Mouse (Mus musculus) yolk sac, embryonic 10.5 days (tissue): ENCODE measurements around the gene Fmnl2.

ENCODE experiments used
- DNase-seq: peaks from one replicate; pipeline ENCODE4 v3.0.0-alpha.2; 2017; ENCODE audit warnings: low spot score

Gene Fmnl2

DNA sequence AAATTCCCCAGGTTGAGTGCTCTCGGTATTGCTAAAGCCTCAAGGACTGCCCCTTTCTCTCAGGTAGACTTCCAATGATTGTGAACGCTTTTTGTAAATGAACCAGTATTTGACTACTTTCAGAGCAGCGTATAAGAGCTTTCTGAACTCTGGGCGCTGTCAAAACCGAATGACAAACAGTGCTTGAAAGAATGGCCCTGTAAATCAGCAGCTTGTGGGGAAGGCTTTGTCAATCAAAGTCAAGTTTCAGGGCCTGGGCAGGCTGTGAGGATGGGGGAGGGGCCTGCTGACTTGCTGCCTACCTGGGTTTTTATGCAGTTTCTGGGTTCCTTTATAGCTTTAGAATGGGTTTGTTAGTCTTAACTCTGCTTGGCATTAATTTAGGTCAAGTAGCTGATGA lies 56.1 kb downstream of the Fmnl2 start:
- DNase-seq: peak; percentile 38

DNA sequence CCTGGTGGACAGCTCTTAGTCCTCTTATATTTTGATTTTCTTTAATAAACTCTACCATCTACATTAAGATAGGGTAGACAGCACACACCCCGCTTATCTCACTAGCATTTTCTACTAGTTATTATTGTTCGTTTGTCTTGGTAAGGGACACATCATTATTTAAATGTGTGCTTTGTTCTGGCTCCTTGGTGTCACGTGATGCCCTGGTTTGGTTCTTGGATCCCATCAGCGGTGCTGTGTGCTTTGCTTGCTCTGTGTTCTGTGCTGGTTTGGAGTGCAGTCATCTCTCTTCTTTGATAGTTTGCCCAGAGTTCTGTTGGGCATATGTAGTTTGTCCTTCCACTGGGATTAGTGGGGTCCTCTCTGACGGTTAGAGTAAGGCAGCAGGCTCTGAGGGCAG lies 57.9 kb downstream of the Fmnl2 start:
- no peak for DNase-seq

DNA sequence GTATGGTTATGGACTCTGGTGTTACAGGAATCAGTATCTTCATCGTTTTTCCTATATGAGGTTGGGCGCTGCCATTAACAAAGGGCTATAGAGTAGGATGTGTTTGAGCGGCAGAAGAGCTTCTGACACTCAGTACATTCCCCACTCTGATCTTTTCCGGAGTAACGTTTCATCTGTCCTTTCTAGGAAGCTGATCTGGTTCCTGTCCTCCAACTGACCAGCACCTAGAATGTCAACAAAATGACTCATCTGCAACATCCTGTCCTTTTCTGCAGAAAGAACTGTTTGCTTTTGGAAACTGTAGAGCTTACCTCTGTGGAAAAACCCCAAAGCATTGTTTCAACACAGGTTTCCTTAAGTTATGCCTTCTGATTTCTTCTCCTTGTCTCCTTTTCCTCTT lies 60.4 kb downstream of the Fmnl2 start:
- peak; percentile 55 for DNase-seq

DNA sequence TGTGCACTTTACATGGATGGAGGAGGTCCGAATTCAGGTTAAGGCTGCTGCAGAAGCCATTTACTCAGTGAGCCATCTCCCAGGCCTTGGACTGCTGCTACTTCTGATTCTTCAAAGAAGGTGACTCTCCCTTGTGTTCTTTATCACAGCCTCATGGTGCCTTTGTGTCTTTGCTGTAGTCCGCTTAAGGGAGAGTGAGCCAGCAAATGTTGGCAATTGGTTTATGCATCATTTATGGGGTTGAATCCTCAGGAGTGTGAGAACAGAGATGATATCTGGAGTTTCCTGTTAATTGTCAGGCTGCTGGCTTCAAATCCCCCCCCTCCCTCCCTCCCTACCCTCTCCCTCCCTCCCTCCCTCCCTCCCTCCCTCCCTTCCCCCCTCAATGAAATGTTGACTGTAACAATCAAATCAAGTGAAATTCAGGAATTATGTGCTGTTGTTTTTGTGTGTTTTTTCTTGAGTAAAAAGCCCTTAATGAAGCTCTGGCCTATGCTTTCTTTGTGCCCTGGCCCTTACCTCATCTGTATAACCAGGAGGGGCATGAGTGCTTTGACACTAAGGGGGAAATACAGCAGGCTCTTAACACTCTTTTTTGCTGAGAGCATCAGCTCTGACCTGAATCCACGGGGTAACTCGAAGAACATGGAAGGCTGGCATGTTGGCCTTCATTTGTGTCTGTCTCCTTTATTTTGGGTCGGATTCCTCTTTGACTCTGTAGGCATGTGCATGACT lies 63.2 kb downstream of the Fmnl2 start:
- no peak for DNase-seq

DNA sequence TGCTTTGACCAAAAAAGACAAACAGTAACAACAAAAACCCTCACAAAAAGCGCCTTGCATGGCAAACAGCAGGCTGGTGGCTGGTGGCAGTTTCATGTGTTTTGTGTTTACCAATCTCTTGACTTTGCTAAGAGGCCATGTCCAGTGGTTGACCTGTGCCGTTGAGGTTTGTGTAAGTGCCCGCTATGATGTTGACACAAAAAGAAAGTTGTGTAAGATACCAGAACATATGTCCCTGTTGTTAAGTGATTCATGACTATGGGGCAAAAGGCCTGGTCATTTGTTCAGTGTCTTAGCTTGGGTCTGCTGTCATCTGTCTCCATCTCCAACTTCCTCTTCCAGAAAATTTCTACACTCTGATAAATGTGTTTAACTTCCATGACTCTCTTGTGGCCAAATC lies 67.4 kb downstream of the Fmnl2 start:
- DNase-seq: no peak

DNA sequence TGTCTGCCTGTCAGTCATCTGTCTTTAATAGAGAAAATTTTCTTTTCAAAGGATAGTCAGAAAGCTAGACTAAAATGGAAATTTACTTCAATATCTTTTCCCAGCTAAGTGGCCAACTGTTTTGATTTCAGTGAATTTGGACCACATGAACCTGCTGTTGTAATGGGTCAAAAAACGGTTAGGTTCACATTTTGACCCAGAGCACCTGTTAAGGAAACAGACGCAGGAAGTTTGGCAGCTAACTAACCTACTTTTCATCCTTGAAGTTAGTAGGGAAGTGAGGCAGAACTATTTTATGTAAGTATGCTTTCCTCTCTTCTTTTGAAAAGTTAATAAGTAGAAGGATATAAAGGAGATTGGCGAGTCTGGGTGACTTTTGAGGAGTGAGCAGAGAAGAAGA lies 69.7 kb downstream of the Fmnl2 start:
- DNase-seq: no peak

DNA sequence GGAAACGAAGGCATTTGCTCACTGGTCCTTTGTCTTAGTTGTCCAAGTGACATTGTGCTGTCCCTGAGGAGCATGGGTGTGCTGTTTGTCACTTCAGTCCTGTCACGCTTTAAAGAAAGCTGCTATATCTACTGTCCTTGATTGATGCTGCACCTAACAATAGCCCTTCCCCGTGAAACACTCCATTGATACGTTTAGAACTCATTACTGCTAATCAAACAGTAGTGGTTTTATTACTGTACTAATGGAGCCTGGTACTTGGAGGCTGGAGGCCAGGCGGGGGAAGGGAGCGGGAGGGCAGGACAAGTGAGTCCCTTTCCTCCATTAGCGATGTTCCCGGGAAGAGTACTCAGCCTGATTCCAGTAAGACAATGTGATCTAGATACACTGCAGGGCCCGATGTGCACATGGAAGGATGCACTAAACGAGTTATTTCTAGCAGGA lies 70.2 kb downstream of the Fmnl2 start:
- DNase-seq: no peak

DNA sequence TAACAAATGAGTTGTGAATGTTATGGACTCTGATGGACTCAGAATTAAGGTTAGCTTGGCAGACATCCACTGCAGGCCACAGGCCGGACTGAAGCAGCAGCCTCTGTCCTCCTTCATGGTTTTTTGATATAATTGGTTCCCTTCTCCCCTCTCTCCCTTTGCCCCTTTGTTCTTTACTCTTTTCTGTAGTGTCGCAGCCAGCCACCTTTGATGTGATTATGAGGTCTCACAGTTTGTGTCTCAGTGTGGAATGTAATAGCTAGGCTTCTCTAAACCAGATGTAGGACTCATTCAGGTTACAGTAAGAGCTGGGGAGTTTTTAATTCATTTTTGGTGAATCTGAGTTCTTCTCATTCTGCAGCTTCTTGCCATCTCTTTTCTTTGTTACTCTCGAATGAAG lies 70.7 kb downstream of the Fmnl2 start:
- no peak for DNase-seq

DNA sequence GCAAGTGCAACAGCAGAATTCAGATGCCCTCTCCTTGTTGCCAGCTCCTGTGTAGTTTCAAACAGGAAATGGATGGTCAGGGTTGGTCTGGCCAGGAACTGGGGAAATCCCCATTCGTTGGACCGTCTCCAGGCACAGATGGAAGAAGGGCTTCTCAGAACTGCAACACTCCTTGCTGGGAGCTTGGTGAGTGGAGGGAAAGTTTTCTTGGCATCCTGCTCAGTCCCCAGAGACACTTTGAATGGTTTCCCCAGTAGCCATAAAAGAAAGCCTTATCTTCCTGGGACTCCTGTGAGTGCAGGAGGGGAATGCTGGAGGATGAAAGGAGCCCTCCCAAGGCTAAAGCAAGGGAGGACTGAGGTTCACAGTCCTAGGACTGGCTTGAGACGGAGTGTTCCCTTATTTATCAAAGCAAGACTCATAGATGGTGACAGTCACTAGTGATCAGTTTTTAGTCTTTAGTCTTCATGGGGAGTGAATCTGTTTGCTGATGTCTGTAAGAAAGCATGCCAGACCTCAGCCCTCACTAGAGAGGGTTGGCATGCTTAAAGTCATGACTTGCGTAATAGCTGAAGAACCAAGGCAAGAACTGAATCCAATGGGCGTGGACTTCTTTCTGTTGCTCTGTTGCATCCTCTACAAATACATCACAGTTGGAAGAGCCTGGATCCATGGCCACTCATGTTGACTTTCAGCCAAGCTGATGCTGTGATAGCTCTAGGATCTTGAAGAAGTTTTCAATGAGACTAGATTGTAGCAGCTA lies 72.6 kb downstream of the Fmnl2 start:
- DNase-seq: no peak

DNA sequence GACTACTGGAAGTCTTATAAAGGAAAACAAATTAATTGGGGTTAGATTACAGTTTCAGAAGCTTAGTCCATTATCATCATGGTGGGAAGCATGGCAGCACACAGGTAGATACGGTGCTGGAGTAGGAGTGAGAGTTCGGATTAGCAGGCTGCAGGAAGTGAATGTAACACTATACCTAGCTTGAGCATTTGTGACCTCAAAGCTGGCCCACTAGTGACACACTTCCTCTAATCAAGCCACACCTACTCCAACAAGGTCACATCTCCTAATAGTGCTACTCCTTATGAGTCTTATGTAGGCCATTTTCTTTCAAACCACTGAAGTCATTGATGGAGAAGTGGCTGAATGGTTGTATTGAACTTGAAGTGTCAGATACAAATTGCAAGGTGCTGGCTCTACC lies 73.7 kb downstream of the Fmnl2 start:
- no peak for DNase-seq

DNA sequence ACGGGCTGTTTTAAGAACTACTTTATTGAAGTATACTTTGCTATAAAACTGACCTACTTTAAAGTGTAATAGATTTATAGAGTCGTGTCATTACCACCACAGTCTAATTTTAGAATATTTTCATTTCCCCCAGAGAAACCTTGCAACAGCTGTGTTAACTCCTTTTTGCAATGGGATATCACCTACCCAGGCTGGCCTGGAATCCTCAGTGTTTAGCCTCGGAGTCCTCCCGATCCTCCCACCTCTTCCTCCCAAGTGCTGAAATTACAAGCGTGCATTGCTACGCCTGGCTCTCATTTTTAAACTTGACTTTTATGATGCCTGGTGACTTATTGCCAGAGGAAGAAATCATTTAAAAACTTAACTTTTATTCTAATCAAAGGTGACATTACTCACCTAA lies 78.2 kb downstream of the Fmnl2 start:
- no peak for DNase-seq

DNA sequence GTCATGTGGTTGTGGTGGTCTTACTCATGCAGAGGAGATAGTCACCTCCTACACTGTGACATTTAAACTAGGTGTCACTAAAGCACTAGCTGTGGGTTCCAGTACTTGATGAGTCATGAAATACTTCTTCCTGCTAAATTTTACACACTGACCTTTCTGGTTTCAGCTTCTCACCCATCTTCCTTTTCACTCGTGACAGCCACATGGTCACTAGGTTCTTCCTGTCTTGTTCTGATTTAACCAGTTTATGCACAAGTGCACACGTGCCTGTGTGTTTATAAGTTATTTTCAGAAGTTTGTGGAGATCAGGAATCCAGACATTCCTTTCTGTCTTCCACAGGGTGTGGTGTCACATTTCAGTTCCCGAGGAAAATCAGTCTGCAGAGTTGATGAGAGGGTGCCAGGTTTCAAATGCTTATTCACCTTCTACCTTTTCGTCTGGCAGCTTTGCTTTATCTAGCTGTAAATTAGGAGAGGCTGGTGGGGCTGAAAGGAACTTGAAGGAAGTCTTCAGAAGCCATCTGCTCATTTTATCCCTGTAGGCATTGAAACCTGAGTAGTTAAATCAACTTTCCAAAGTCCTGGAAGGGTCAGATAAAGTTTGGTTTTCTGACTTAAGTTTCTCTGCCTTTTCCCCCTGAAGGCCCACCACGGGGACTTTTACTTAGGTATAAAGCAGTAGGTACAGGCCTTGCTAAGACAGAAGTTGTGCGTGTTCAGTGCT lies 80.9 kb downstream of the Fmnl2 start:
- DNase-seq: peak; percentile 39

DNA sequence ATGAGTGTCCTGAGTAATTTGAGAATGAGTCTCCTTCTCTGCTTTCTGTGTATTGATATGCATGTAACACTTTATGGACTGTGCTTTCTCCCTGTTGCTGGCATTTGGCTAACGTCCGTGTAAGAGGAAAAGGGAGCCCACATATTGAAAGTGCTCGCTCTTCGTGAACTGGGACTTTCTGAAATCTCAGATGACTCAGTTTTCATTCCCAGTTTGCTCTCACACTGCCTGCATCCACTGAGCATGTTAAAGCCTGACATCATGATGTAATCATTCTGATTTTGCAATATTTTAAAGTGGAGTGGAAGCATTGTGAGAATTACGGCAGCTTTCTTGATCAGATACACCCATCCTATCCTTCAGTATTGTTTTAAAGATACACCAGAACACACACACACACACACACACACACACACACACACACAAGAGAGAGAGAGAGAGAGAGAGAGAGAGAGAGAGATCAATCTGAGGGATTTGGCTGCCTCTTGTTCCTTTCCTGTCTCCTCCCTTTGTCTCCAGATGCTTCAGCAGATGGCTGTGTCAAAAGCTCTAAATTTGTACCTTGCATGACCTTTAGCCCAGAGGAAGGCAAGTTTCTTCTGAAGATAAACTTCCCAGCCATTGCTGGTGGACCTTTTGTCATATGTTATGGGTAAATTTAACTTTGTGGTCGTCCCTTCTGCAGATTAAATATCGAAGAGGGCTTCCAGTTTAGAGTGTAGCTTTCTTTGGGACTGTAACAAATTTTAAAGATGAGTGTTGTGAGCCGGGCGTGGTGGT lies 86.2 kb downstream of the Fmnl2 start:
- DNase-seq: peak; percentile 44

DNA sequence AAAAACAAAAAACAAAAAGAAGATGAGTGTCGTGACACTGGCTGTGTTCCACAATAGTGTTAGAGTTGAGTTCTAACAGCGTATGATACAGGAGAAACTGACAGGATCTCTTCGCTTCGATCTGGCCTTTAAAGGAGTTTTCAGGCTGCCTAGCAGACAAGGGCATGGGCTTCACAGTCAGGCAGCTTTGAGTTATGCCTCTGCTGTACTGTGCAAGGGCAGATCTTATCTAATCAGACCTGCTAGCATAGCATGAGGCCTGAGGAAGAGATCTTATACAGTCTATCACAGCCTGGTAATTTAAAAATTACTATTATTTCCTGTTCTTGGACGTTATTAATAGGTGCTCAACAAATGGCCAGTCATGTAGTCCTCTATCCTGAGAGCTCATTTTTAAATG lies 86.9 kb downstream of the Fmnl2 start:
- no peak for DNase-seq

DNA sequence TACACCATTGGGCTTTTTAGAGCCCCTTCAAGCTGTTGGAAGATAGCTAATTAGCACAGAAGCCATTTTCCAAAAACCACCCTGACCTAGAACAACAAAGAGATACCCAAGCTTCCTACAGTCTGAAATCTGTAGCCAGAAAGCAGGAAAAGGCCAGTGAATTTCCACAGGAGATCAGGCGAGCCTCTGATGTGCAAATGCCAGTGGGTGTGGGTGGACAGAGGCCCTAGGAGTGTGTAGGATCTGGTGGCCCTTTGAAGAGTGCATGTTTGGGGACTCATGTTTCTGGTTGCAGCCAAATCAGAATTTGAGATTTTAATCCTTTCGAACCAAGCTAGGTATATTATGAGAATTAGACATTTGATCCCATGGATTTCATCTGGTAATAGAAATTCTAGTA lies 88.4 kb downstream of the Fmnl2 start:
- DNase-seq: no peak

DNA sequence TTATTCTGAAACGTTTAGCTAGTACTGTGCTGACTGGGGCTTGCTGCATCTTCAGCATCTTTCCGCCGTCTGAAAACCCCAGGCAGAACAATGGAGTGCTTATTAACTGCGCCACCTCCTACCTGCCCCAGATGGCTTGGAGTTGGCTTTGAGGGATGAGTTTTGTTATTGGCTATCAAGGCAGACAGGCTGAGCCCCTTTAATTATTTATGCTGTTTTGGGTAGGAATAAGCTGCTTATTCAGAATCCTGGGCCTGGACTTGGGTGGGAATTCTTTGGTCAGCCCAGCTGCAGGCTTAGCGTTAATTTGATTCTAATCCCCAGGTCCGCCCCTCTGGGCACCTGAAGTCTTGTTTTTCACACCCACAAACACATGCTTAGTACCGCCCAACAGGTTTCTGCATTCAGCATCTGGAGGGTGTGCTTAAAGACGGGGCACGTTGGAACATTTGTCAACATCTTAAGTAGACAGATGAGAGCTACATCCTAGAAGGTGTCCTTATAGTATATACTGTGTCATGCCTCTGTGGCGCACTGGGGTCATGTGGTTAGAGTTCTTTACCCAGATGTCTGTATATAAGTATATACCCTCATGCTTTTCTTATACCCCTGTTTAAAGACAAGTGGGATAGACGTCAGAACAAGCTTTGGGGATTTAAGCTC lies 89.0 kb downstream of the Fmnl2 start:
- no peak for DNase-seq

DNA sequence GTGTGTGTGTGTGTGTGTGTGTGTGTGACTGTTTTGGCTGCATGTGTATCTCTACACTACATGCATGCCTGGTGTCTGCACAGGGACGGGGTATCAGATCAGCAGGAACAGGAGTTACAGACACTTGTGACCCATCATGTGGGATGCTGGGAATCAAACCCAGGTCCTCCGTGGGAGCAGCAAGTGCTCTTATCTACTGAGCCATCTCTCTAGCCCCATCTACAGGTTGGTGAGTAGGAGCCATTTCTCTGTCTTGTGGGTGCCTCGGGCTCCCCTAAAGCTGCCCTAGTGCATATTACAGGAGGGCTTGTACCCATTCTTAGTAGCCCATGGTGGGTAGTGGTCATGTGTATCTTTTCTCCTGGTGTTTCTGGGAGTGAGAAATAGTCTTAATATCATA lies 90.7 kb downstream of the Fmnl2 start:
- no peak for DNase-seq

DNA sequence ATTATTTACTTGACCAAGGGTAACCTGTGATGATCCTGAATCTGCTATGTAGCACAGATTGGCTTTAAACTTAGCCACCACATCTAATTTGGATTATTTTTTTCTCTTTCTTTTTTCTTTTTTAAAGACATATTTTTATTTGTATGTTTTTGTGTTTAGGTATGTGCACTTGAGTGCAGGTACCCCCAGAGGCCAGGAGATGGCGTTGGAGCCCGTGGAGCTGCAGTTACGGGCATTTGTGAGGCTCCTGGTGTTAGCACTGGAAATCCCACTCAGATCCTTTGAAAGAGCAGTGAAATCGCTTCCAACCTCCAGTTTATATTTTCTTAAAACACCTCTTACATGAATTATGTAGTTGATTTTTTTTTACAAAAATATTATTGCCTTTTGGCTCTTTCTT lies 91.9 kb downstream of the Fmnl2 start:
- DNase-seq: no peak

DNA sequence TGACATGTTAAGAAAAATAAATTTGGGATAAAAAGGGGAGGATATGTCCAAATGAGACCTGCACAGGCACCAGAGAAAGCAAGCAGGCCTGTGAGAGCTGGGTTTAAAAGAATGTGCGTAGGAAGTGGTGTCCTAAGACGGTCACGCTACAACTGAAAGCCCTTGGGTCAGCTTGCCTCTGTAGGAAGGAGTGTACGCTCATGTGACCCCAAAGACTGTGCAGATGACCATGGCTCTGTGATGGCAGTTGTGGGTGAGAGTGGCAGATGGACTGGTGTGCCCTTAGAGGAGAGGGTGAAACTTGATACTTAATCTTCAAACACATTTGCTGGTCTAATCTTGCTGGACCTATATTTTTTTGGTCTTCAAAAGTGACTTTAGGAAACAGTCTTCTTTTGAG lies 92.6 kb downstream of the Fmnl2 start:
- DNase-seq: no peak

DNA sequence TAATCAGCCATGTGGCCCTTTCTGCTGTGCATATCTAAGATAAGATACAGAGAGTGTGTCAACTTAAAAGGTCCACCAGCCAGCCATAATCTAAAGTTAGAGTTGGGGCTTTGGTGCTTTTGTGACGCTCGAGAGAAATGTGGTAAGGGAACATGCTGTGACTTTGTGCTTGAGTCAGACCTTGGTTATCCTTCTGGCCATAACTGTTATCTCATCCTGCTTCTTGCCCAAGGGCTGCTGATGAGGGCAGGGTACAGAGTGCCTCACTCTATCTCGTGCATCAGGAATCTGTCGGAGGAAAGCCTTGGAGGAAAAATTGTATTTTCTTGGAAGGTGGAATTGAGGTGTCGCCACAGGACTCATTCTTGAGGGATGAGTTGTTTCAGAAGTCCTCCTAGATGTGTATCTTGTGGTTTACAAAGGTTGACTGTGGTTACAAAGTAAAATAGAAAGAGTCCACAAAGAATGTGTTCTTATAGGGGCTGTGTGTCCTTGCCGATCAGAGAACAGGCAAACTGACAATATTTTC lies 94.6 kb downstream of the Fmnl2 start:
- peak; percentile 57 for DNase-seq

DNA sequence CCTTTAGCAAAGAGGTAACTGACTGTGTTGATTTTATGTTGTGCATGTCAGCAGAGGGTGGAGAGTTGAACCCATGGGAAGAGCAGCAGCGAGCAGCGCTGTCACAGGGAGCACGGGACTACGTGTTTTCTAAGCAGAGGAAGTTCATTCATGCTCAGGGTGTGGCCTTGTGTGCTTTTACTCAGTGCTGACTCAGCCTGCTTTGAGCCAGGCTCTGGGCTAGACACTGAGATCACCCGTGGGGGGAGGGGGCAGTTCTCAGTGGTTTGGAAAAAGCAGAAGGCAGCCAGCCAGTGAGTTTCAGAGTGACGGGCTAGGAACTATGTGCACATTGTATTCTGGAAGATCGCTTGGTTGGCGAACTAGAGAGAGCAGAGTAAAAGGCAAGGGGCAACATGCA lies 97.4 kb downstream of the Fmnl2 start:
- peak; percentile 81 for DNase-seq
